Mouse (Mus musculus) brain, embryonic 18.5 days (tissue): Measurements from ENCODE around the gene Cyp2w1.

Experiments
- DNase-seq: peaks from one replicate; pipeline ENCODE4 v3.0.0-alpha.2; 2012; ENCODE audit warnings: low read depth, low spot score

The Cyp2w1 gene

GRCm38 (mm10) chr5:139364911-139365571 lies 12.6 kb downstream of the Cyp2w1 start:
- DNase-seq = no peak

GRCm38 (mm10) chr5:139365827-139366226 lies 13.4 kb downstream of the Cyp2w1 start:
- DNase-seq = no peak

DNA sequence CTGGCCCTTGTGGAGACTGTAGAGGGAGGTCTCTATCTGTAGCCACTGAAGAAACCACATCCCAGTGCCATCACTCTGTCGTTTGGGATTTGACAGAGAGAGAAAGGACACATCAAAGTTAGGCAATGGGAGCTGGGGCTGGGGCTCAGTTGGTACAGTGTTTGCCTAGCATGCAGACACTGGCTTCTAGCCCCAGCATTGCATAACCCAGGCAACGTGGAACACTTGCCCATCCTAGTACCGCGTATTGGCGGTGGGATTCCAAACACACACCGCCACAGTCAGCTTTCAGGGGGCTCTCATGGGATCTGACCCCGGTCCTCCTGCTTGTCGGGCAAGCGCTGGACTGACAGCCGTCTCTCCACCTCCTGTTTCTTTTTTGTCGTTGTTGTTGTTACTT lies 14.1 kb downstream of the Cyp2w1 start:
- no peak for DNase-seq

GRCm38 (mm10) chr5:139367884-139368458 lies 15.6 kb downstream of the Cyp2w1 start:
- DNase-seq = no peak

DNA sequence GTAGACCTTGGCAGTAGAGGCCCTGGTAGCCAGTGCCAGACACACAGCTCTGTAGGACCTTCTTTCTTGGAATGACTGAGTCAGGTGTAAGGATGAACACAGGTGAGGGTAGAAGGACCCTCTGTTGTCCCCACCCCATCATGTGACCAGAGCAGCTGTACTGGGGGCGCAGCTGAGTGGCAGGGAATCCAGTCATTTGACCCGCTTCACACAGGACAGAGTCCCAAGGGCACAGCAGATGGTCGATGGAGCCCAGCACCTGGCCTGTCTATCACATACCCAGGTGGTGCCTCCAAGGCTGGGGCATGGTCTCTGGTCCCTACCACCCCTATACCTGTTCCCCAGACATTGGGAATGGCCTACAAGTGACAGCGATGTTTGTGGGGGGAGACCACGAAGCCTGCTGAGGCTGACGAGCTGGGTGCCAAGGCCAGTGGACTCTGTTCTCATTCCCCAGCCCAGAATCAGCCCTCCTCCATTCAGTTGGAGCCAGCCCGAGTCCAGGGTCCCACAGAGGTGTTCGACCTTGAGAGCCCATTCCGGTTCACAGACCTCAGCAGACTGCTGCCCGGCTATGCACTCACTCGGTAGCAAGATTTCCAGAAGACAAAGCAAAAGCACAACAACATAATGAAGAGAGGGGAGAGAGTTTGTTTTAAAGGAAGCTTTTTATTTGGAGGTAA lies 16.4 kb downstream of the Cyp2w1 start:
- DNase-seq = no peak

GRCm38 (mm10) chr5:139370336-139370735 lies 17.9 kb downstream of the Cyp2w1 start:
- DNase-seq = no peak

DNA sequence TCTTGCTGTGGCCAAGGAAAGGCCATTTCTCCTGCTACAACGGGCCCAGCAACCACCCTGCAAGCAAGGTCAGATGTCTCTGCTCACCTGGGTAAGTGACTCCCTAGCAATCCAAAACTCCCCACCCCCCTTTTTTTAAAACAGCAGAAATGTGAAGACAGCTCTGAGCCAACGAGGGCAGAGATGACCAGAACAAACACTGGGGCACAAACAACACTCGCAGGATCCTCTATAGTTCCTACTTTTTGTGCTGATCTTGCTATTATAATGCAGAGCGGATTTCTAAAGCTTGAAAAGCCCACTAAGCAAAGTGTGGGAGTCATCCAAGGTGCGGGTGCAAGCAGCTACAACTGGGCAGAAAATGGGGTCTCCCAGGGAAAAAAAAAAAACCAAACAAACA lies 18.7 kb downstream of the Cyp2w1 start:
- no peak for DNase-seq

GRCm38 (mm10) chr5:139371631-139372401 lies 19.4 kb downstream of the Cyp2w1 start:
- DNase-seq = peak; percentile 72

DNA sequence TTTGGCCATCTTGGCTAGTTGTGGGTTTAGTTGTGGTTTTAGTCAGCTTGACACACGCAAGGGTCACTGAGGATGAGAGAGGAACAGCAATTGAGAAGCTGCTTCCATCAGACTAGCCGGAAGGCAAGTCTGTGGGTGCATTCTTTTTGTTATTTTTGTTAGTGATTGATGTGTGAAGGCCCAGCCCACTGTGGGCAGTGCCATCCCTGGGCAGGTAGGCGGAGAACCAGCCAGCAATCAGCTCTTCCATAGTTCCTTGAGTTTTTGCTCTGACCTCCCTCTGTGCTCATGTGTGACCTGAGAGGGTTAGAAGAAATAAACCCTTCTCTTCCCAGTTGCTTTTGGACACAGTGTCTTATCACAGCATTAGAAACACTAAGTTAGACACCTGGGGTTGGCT lies 20.7 kb downstream of the Cyp2w1 start:
- DNase-seq = no peak

- DNase-seq = no peak
These were observed 21.6 kb downstream of the Cyp2w1 start for GRCm38 (mm10) chr5:139373889-139374444.

GRCm38 (mm10) chr5:139374841-139375240 lies 22.4 kb downstream of the Cyp2w1 start:
- DNase-seq = no peak

GRCm38 (mm10) chr5:139377468-139378270 lies 25.3 kb downstream of the Cyp2w1 start, which contains the start of gene Gpr146:
Gene Gpr146, plus strand, starts transcription at chr5:139377697.
- DNase-seq = no peak

GRCm38 (mm10) chr5:139378271-139378556 lies 25.8 kb downstream of the Cyp2w1 start:
- DNase-seq = no peak

GRCm38 (mm10) chr5:139378986-139379629 lies 26.7 kb downstream of the Cyp2w1 start:
- no peak for DNase-seq

DNA sequence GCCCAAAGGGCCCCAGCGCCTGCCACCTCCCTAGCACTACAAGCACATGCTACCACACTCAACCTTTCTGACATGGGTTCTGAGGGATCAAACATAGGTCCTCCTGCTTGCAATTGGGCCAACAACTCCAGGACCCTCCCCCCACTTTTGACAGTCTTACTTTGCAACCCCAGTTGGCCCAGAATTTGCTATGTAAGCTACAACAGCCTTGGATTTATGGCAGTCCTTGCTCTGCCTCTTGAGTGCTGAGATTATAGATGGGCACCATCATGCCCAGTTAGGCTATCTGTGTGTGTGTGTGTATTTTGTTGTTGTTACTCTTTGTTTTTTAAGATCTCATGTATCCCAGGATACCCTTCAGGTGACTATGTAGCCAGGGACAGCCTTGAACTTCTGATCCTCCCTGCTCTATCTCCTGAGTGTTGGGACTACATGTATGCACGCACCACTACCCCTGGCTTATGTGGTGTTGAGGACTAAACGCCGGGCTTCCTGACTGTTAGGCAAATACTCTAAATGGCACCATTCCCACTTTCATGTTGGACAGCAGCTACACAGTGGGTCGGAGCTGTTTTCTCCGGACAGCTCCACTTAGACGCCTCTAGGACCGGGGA lies 27.5 kb downstream of the Cyp2w1 start:
- no peak for DNase-seq

- DNase-seq = no peak
These were observed 28.2 kb downstream of the Cyp2w1 start for GRCm38 (mm10) chr5:139380385-139381248.

DNA sequence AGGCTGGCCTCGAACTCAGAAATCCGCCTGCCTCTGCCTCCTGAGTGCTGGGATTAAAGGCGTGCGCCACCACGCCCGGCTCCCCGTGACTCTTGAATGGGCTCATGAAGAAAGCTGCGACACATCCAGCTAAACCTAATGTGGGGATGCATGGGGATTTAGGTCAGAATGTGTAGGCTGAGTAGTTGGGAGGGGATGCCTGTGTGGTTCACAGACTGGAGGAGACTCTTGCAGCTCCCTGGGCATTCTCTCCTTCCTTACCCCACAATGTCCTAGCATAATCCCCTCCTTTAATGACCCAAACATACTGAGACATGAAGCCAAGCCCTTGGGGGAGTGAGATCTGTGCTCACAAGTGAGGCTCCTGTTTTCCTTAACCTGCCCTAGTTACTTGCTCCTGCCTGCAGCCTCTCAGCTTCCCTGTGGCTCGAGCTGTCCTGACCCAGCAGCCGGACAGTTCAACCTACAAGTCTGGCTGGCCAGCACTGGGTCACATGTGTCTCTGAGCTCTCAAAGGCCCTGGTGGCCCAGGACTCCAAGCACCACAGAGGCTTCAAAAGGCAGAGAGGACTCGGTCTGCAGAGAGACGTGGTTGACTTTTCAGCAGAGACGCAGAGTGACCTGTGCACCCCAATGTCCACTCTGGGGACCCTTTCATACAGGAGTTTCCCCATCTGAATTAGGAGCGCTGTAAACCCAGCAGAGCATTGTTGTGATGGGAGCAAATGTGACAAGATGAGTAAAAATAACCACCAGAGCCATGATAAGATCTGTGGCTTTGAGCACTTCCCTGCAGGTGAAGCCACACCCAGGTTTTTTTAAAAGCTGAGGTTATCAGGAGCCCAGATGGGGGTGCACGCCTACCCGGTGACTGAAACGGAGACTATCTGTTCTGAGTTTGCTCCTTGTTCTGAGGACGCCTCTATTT lies 29.4 kb downstream of the Cyp2w1 start:
- DNase-seq = no peak

DNA sequence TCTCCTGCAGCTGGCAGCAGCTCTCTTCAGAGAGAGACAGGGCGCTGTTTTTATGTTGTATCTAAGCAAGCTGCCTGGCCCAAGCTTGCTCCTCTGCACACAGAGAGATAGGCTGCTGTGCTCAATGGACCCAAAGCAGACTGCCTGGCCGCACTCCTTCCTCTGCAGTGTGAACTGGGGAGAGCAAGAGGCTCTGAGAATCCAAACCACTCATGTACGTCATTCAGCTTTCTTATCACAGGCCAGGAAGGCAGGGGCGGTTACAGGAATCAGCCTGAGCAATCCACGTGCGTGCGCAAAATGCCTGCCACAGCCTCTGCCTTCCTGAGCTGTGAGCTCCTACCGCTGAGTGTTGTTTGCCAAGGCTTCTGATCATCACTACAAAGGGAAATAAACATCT lies 30.3 kb downstream of the Cyp2w1 start:
- no peak for DNase-seq
